Mouse (Mus musculus) heart, postnatal 0 days (tissue): ENCODE measurements at regions not wholly inside any gene's neighbourhood (a gene's known extent, or its start where the extent isn't known, plus 50 kb on each side); places are given as distances from the start of the nearest gene placed in this dataset.

Experiments
- CTCF ChIP-seq: IDR thresholded peaks from 2 replicates; pipeline ENCODE4 v1.5.1; 2016; ENCODE audit warnings: antibody characterized with exemption, control low read depth, low read depth
- EP300 ChIP-seq: IDR thresholded peaks from 2 replicates; pipeline ENCODE4 v1.6.1; 2016; ENCODE audit warnings: antibody characterized with exemption, low read depth

DNA sequence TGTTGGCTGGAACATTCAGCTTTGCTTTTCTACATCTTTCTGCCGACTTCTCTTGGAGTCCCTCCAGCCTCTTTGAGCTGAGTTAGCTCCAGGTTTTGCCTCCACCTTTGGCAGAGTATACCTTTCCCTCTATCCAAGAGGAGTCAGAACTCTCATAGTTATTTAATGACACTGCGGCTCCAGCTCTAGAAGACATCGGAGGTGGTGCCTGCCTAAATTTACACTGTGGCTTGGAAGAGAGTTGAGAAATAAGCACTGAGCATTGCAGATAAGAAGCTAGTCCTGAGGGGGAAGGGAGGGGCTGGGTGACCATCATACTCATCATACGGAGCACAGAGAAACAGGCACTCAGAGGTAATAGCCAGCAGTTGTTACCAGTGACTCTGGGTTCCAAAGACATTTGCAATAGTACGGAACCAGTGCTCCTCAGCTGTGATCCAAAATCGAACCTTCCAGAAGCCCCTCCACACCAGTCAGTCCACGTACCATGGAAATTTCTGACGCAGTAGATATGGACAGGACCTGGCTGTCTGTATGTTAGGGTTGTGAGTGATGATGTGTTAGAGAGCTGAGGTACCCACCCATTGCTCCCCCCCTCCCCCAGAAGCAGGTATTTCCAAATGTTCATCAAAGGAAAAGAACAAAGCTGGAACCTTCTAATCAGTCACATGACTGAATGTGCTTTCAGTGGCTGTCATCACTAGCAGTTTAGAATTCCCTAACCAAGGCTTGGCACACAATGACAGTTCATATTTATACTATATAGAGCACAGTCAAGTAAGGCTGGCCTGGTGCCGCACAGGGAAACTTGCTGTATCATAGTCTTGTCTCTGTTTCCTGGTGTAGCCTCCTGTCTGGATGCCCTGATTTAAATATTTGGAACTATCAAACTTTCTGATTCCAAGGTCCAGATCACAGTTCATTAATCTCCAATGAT, 120.2 kb upstream of the Mpp6 start:
- TF ChIP-seq CTCF (no peak), EP300 (peak; percentile 61; the same call in 1 of the 2 replicates)
